Mouse (Mus musculus) kidney, embryonic 15.5 days (tissue): ENCODE data around the gene Ubtd2. TPM values are rescaled to one million over a fixed set of nuclear protein-coding genes. Genes with fewer than 3 reads are reported as not detected.

Experiments used
- ATAC-seq: fragments of 200-750 bp; cut with Nextera tagmentation; replicated peaks from 2 replicates; pipeline ENCODE4 v1.8.0; 2017; ENCODE audit warnings: moderate TSS enrichment; ENCODE audit not compliant: low FRiP score
- H3K27ac ChIP-seq: fragments of 300-500 bp; sonication (generic); 2 replicates; pipeline ENCODE4 v1.5.1; 2015; ENCODE audit warnings: mild to moderate bottlenecking, inconsistent platforms
- H3K27me3 ChIP-seq: fragments of 300-500 bp; sonication (generic); 2 replicates; pipeline ENCODE4 v1.6.1; 2015; ENCODE audit warnings: inconsistent platforms
- H3K36me3 ChIP-seq: fragments of 300-500 bp; sonication (generic); 2 replicates; pipeline ENCODE4 v1.6.1; 2015; ENCODE audit warnings: inconsistent platforms
- H3K4me1 ChIP-seq: fragments of 300-500 bp; sonication (generic); 2 replicates; pipeline ENCODE4 v1.6.1; 2015; ENCODE audit warnings: inconsistent platforms
- H3K4me2 ChIP-seq: fragments of 300-500 bp; sonication (generic); 2 replicates; pipeline ENCODE4 v1.6.1; 2015; ENCODE audit warnings: moderate library complexity, mild to moderate bottlenecking, inconsistent platforms
- H3K4me3 ChIP-seq: fragments of 300-500 bp; sonication (generic); replicated peaks from 2 replicates; pipeline ENCODE4 v1.5.1; 2015; ENCODE audit warnings: mild to moderate bottlenecking, inconsistent platforms
- H3K9ac ChIP-seq: fragments of 300-500 bp; sonication (generic); 2 replicates; pipeline ENCODE4 v1.6.1; 2015; ENCODE audit warnings: mild to moderate bottlenecking, inconsistent platforms
- H3K9me3 ChIP-seq: fragments of 300-500 bp; sonication (generic); replicated peaks from 2 replicates; pipeline ENCODE4 v1.6.1; 2016; ENCODE audit warnings: inconsistent platforms
- WGBS: fragments of 180-500 bp; shearing (Covaris S2); methylation state at CpG from one replicate; pipeline ENCODE4 v1.1.7; 2015; ENCODE audit warnings: mixed read lengths; 5-methylcytosine and 5-hydroxymethylcytosine counted together
- polyA plus RNA-seq: library from polyadenylated mRNA; unstranded; fragments of >200 nt; fragmentation: Nextera tagmentation; extraction: Ambion mirVana; gene quantifications from 2 replicates; pipeline ENCODE4 v1.2.1, GENCODE M21; 2015

The Ubtd2 gene
- polyA plus RNA-seq, 1 experiment from 2014 or later, result 46.1 TPM

- Histone ChIP-seq H3K27ac (no peak overlapping the region), H3K36me3 (no peaks in the 10 kb centered on the region), H3K9me3 (no peaks in the 10 kb centered on the region), H3K4me2 (no peak overlapping the region), H3K4me3 (no peak overlapping the region), H3K27me3 (no peaks in the 10 kb centered on the region), H3K9ac (no peak overlapping the region), H3K4me1 (0 out of 2 replicates have a peak, but pooled peaks cover 3% of the 10 kb centered on the region)
- ATAC-seq, result no peak
- 83% methylated on average over 5 of the region's 5 CpGs for WGBS
Observed at GRCm38 (mm10) chr11:32475487-32476236, 20.5 kb downstream of the Ubtd2 start.

- Histone ChIP-seq H3K4me1 (no peaks in the 10 kb centered on the region), H3K27ac (no peak overlapping the region), H3K36me3 (no peaks in the 10 kb centered on the region), H3K4me2 (no peak overlapping the region), H3K27me3 (no peaks in the 10 kb centered on the region), H3K4me3 (no peak overlapping the region), H3K9me3 (no peaks in the 10 kb centered on the region), H3K9ac (no peak overlapping the region)
- ATAC-seq, result no peak
- WGBS, result 69% methylated on average over 2 of the region's 2 CpGs
Observed at GRCm38 (mm10) chr11:32481525-32481924, 26.4 kb downstream of the Ubtd2 start.

GRCm38 (mm10) chr11:32485290-32485689, 30.1 kb downstream of the Ubtd2 start:
- Histone ChIP-seq H3K4me3 (no peak overlapping the region), H3K4me2 (no peak overlapping the region), H3K9me3 (no peaks in the 10 kb centered on the region), H3K9ac (no peak overlapping the region), H3K27me3 (no peaks in the 10 kb centered on the region), H3K36me3 (peaks cover 6% of the 10 kb centered on the region), H3K27ac (no peak overlapping the region), H3K4me1 (peaks cover 14% of the 10 kb centered on the region; the same call in 1 of the 2 replicates)
- no peak for ATAC-seq
- WGBS, result 64% methylated on average over 3 of the region's 3 CpGs

- H3K4me2 ChIP-seq, result no peak overlapping the region
- no peak for ATAC-seq
- no peak overlapping the region for H3K9ac ChIP-seq
- H3K9me3 ChIP-seq, result no peaks in the 10 kb centered on the region
- peaks cover 6% of the 10 kb centered on the region for H3K36me3 ChIP-seq
- H3K4me3 ChIP-seq, result no peak overlapping the region
- WGBS, result 34% methylated on average over 3 of the region's 3 CpGs
- peaks cover 14% of the 10 kb centered on the region; the same call in 1 of the 2 replicates for H3K4me1 ChIP-seq
- H3K27me3 ChIP-seq, result no peaks in the 10 kb centered on the region
- H3K27ac ChIP-seq, result no peak overlapping the region
Observed at GRCm38 (mm10) chr11:32486621-32487020, 31.5 kb downstream of the Ubtd2 start.

GRCm38 (mm10) chr11:32487501-32487900, 32.3 kb downstream of the Ubtd2 start:
- 89% methylated on average over 3 of the region's 3 CpGs for WGBS
- Histone ChIP-seq H3K27ac (no peak overlapping the region), H3K36me3 (peaks cover 6% of the 10 kb centered on the region), H3K9me3 (no peaks in the 10 kb centered on the region), H3K4me2 (no peak overlapping the region), H3K4me1 (peaks cover 14% of the 10 kb centered on the region; the same call in 1 of the 2 replicates), H3K4me3 (no peak overlapping the region), H3K27me3 (no peaks in the 10 kb centered on the region), H3K9ac (no peak overlapping the region)
- ATAC-seq, result no peak

GRCm38 (mm10) chr11:32488344-32488743, 33.2 kb downstream of the Ubtd2 start:
- H3K9ac ChIP-seq, result no peak overlapping the region
- H3K4me1 ChIP-seq, result peaks cover 18% of the 10 kb centered on the region
- H3K9me3 ChIP-seq, result no peaks in the 10 kb centered on the region
- ATAC-seq, result no peak
- peaks cover 6% of the 10 kb centered on the region for H3K36me3 ChIP-seq
- H3K4me3 ChIP-seq, result no peak overlapping the region
- no peaks in the 10 kb centered on the region for H3K27me3 ChIP-seq
- peak overlapping the region; percentile 59 for H3K27ac ChIP-seq
- H3K4me2 ChIP-seq, result no peak overlapping the region

- H3K27ac ChIP-seq, result peak overlapping the region; percentile 59
- H3K36me3 ChIP-seq, result peaks cover 6% of the 10 kb centered on the region
- H3K4me1 ChIP-seq, result peaks cover 18% of the 10 kb centered on the region
- WGBS, result 67% methylated on average over 5 of the region's 5 CpGs
- 0 out of 2 replicates have a peak, but pooled peaks have one; percentile 49 for ATAC-seq
- no peak overlapping the region for H3K9ac ChIP-seq
- H3K27me3 ChIP-seq, result no peaks in the 10 kb centered on the region
- H3K4me3 ChIP-seq, result no peak overlapping the region
- no peaks in the 10 kb centered on the region for H3K9me3 ChIP-seq
- H3K4me2 ChIP-seq, result no peak overlapping the region
Observed at GRCm38 (mm10) chr11:32488808-32489670, 33.9 kb downstream of the Ubtd2 start.

GRCm38 (mm10) chr11:32491079-32491478, 35.9 kb downstream of the Ubtd2 start:
- H3K4me3 ChIP-seq, result no peak overlapping the region
- H3K27ac ChIP-seq, result no peak overlapping the region
- H3K9me3 ChIP-seq, result no peaks in the 10 kb centered on the region
- H3K9ac ChIP-seq, result no peak overlapping the region
- peaks cover 18% of the 10 kb centered on the region for H3K4me1 ChIP-seq
- H3K36me3 ChIP-seq, result peaks cover 6% of the 10 kb centered on the region
- no peak for ATAC-seq
- H3K27me3 ChIP-seq, result no peaks in the 10 kb centered on the region
- no peak overlapping the region for H3K4me2 ChIP-seq
- WGBS, result 94% methylated on average over 2 of the region's 2 CpGs

- no peak for ATAC-seq
- Histone ChIP-seq H3K9ac (no peak overlapping the region), H3K27ac (no peak overlapping the region), H3K27me3 (no peaks in the 10 kb centered on the region), H3K9me3 (no peaks in the 10 kb centered on the region), H3K4me3 (no peak overlapping the region), H3K4me2 (no peak overlapping the region), H3K4me1 (peaks cover 18% of the 10 kb centered on the region), H3K36me3 (no peaks in the 10 kb centered on the region)
Observed at GRCm38 (mm10) chr11:32493312-32493711, 38.1 kb downstream of the Ubtd2 start.

- no peak for ATAC-seq
- no peak overlapping the region for H3K4me3 ChIP-seq
- no peak overlapping the region for H3K9ac ChIP-seq
- H3K9me3 ChIP-seq, result no peaks in the 10 kb centered on the region
- 78% methylated on average over 2 of the region's 2 CpGs for WGBS
- H3K27ac ChIP-seq, result no peak overlapping the region
- 0 out of 2 replicates have a peak, but pooled peaks cover 4% of the 10 kb centered on the region for H3K36me3 ChIP-seq
- H3K4me1 ChIP-seq, result peaks cover 4% of the 10 kb centered on the region; the same call in 1 of the 2 replicates
- H3K4me2 ChIP-seq, result no peak overlapping the region
- no peaks in the 10 kb centered on the region for H3K27me3 ChIP-seq
Observed at GRCm38 (mm10) chr11:32495283-32495682, 40.1 kb downstream of the Ubtd2 start.

- no peak for ATAC-seq
- no peak overlapping the region for H3K27ac ChIP-seq
- WGBS, result 84% methylated on average over 7 of the region's 7 CpGs
- H3K36me3 ChIP-seq, result peaks cover 21% of the 10 kb centered on the region; the same call in 1 of the 2 replicates
- no peak overlapping the region for H3K9ac ChIP-seq
- no peaks in the 10 kb centered on the region for H3K27me3 ChIP-seq
- H3K4me3 ChIP-seq, result no peak overlapping the region
- H3K4me2 ChIP-seq, result no peak overlapping the region
- H3K4me1 ChIP-seq, result no peaks in the 10 kb centered on the region
- no peaks in the 10 kb centered on the region for H3K9me3 ChIP-seq
Observed at GRCm38 (mm10) chr11:32498757-32499535, 43.8 kb downstream of the Ubtd2 start.
